Mouse (Mus musculus): ENCODE measurements around the gene Trim44.

Gene Trim44

DNA sequence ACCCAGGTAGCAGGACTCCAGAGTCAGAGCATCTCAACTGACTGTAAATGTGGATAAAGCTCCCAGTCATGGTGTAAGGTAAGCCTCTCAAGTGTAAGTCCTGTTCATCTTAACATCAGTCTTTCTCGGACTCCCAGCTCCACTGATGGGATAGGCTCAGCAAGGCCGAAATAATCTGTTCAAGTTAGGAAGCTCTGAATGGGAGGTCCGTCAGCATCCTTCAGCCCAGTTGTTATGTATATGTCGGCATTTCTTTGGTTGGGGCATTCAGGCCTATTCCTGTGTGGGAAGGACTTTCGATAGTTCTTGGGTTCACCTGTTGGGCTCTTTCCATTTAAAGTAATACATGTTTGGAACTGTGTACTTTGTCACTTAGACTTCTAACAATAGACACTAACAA, 3.6 kb downstream of the Trim44 start:
- DNase-seq = no peak

DNA sequence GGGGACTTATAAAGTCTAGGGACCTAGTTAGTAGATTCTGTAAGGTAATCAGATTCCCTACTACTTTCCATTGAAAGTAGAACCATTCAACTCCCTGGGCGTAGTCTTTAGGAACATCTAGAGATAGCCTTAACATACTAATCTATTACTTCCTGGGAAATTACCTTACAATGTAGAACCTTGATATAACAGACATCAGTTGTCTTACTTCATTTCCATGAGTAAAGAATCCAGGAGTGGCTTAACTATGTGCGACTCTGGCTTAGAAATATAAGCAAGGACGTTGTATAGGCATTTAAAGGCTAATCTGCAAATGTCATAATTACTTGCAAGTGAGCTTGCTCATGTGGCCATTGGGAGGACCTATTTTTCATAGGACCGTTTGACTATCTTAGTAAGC, 4.3 kb downstream of the Trim44 start:
- no peak for DNase-seq

DNA sequence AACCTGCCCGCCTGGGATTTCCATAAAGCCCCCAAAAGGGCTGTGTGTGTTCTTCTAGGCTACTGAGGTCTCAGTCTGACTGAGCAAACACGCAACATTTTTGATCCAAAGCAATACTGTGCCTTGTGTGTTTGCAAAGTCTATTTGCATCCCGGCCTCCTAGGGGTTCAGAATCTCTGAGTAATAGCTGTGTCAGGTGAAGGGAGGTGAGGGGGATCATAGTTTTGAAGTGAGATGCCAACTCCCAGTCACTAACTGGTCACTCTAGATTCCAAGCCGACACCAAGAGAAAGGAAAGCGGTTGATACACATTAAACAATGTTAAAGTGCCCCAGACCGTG, 6.3 kb downstream of the Trim44 start:
- no peak for DNase-seq

DNA sequence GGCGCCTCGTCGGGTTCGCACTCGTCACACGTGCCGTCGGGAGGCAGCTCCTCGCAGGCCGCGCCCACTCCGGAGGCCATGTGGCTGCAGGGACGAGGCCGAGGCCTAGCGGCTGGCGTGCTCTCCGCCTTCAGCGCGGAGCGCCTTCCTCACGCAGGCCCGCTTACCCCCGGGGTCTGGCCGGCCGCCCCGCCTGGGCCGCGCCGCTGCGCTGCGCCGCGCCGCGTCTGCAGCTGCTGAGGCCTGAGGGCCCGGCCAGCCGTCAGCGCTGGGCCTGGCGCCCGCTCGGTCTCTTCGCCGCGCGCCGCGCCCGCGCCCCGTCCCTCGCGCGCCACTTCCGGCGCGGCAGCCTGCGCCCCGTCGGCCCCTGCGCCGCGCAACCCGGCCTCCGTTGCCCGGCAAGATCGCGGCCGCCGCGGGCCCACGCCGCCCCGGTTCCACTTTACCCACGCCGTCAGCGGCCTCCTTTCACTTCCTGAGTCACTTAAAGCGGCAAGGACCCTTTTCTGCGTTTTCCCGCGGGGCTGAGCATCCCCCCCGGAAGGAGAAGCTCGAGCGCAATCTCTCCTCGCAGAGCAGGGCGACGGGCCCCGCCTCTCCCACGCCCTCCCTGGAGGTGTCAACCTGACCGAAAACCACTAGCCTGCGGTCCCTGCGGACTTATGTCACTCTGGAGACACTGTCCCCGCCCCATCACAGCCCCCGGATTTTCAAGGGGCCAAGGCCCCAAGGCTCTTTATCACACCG, 6.8 kb downstream of the Trim44 start:
- DNase-seq = peak; percentile 86 to 88

DNA sequence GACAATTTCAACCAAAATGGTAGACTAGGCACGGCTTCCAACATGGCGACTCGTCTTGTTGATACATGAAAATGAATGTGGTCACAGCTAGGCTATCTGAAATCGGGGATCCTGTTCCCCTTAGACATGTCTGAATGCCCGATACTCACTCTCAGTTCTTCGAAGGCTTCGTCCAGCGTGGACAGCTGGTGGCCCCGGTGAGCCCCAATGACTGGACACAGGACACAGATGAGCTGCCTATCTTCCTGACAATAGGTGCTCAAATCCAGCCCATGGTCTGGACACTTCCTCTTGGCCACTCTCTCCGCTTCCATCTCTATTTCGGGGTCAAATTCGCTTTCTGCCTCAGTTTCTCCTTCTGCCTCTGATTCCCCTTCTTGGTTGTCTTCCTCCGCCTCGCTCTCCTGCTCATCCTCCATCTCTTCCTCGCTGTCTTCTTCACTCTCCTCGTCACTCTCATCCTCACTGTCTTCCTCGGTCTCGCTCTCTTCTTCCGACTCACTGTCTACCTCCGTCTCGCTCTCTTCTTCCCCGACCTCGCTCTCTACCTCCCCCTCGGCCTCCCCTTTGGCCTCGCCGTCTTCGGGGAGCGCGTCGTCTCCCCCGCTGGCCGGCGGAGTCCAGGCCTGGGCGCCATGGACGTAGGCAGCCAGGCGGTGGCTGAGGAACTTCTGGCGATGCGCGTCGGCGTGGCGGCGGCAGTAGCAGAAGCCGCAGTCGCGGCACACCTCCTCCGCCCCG, 7.6 kb downstream of the Trim44 start:
- DNase-seq = no peak

DNA sequence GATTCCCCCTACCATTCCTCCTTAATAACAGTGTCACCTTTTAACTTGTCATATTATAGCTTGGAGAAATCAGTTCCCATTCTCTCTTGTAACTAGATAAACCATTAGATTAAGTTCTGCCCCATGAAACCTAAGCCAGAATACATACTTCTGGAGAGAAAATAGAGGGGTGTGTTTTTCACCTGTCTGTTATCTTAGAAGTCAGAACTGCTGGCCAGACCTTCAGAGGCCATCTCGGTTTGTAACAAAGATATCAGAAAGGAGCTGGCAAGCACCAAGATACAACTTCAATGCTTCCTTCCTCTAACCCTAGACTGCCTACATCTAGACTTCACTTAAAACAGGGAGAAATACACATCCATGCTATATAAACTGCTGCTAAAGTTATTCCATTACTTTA, 11.1 kb downstream of the Trim44 start:
- DNase-seq = no peak

DNA sequence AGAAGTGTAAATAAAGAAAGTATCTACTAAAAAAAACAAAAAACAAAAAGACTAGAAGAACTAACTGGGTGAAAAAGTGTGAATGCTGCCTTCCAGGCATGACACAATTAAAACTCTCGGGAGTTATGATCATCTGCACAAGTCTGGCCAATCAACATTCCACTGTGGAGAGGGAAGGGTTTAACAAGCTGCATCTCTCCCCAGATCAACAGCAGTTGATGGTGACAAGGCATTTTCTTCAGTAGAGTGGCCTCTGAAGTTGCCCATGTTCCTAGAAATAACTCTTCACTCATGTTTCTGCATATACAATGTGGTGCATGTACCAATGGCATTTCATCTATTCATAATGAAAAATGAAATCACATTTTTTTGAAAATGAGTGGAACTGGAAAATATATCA, 14.2 kb downstream of the Trim44 start:
- DNase-seq = no peak

DNA sequence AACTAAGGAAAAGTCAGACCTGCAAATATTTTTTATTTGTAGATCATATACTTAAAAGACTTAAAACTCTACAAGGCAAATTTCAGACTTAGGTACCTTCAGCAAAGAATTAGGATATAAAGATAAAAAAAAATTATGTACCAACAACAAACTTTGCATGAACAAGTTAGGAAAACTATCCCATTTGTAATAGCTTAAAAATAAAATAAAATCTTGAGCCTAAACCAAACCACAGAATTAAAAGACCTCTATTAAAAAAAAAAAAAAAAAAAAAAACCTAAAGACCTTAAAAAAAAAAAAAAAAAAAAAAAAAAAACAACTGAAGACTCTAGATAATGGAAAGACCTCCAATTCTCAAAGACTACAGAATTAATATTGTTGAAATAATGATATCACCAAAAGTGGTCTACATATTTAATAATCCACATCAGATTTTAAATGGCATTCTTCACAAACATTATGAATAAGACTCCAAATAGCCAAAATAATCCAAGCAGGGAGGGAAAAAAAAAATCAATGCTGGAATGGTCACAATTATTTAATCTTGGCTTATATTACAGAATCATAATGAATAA, 22.2 kb downstream of the Trim44 start:
- DNase-seq = no peak

DNA sequence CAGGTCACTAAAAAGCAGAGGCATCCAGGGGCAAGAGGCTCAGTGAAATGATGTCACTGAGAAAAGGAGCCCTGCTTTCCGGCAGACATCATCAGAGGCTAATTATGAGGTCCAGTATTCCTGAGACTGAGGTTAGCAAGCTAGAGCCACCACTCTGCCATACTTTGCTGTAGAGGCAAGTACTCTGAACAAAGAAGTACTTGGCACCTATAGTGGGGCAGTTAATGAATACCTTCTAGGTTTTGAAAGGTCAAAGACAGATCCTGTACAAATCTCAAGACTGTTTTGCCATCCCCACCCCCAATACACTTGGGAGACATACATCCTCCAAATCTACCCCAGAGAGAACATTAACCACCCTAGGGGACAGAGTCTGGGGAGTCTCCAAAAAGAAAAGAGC, 23.1 kb downstream of the Trim44 start:
- no peak for DNase-seq

DNA sequence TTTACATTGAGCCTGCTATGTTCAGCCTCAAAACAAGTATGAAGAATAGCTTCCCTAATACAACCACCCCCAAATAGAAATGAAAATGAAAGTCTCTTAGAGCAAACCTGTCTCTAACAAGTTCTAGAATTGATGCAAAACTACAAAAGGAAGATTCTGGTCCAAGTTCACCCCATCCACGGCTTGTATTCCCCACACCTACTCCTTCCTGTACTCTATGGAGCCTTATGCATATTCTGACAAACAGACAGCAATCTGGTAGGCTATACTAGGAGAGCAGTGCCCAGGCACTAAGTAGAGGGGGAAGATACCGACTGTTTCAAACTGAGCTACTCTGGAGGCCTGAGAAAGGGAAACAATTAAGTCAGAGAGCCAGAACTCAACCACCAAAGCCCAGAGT, 23.6 kb downstream of the Trim44 start:
- no peak for DNase-seq

DNA sequence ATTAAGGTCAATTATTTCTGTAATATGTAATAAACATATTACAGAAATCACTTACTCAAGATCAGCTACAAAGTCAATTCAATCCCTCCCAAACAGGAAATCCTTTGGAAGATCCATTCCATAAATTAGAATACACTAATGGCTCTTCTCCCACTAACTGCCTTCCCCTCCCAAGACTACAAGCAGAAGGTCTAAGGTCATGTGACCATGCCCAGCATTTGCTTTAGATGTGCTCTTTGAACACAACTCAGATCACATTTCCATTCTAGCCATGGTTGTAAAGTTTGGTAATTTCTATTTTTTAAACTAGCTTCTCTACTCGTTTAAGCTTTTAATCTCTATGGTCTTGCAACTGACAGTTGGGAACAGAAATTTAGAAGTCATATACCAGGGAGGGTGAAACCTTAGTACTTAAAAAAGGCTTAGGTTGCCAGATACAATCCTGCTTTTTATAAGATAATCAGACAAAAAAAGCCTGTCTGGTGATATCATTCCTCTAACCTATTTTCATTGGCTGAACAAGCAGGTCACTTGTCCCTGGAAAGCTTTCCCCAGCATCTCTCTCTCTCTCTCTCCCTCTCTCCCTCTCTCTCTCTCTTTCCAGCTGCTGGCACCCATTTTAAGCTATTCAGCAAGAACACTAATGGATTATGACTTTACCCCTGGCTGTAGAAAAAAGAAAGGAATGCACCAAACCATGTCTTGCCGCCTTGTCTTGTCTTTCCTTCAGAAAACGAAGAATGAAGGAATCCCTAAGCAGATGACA, 24.4 kb downstream of the Trim44 start:
- DNase-seq = no peak

DNA sequence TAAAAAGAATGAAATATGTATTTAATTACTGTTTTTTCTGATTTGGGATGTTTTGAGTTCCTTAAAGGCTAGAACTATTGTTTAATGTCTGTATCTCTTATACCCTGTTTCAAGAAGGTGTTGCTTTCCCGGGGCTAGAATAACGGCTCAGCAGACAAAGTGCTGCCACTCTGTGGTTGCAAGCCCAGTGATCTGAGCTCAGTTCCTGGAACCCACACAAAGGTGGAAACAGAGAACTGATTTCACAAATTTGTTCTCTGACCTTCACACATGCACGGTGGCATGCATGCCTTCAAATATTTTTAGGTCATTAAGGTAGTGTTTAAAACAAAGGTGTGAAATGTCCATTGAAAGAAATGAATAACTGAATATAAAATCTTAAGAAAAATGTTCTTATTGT, 25.1 kb downstream of the Trim44 start:
- no peak for DNase-seq

DNA sequence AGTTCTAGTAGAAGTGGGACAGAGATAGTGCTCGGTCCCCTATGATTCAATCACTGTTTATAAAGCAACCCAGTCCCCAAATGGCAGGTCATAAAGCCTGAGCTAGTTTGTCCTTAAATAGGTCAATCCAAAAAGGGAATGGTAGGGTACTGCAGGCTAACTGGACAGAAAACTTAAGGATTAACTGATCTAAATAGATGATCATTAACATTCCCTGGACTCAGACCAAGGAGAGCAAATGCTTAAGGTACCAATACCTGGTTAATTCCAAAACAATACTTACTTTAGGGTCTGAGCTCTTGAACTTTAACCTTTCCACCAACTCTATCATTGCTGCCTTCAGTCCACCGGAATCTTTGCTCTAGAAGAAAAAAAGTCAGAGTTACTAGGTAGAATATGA, 27.0 kb downstream of the Trim44 start:
- DNase-seq = no peak

DNA sequence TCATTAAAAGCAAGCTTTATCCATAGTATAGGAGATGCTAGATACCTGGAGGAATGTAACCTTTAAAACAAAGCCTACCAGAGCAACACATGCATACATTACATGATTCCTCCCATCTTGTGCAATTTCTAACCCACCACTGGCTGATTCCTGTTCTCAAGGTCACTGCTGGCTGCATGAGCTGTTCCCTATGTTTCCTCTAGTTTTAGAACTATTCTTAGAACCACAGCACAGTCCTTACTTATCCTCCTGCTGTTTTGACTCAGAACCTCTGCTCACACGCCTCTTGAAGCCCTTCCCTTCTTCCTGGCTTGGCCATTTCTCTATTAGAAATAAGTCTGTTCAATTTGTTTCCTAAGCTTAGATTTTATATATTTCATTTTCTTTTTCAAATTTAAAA, 28.7 kb downstream of the Trim44 start:
- no peak for DNase-seq

DNA sequence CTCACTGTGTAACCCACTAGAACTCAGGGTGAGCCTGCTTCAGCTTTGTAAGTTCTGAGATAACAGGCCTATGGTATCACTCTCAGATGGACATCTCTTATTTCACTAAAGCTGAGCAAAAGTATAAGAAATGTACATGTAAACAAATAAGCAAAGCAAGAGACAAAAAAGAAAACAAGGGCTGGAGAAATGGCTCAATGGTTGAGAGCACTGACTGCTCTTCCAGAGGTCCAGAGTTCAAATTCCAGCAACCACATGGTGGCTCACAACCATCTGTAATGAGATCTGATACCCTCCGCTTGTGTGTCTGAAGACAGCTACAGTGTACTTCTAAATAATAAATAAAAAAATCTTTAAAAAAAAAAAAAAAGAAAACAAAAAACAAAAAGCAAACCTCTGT, 29.2 kb downstream of the Trim44 start:
- no peak for DNase-seq

DNA sequence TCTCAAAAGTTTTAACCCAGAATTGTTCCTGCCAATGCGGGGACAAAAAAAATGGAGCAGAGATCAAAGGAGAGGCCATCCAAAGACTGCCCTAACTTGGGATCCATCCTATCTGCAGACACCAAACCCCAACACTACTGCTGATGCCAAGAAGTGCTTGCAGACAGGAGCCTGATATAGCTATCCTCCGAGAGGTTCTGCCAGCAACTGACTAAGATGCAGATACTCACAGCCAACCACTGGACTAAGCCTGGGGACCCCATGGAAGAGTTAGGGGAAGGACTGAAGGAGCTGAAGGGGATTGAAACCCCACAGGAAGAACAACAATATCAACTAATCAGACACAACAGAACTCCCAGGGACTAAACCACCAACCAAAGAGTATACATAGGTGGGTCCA, 30.3 kb downstream of the Trim44 start:
- no peak for DNase-seq

DNA sequence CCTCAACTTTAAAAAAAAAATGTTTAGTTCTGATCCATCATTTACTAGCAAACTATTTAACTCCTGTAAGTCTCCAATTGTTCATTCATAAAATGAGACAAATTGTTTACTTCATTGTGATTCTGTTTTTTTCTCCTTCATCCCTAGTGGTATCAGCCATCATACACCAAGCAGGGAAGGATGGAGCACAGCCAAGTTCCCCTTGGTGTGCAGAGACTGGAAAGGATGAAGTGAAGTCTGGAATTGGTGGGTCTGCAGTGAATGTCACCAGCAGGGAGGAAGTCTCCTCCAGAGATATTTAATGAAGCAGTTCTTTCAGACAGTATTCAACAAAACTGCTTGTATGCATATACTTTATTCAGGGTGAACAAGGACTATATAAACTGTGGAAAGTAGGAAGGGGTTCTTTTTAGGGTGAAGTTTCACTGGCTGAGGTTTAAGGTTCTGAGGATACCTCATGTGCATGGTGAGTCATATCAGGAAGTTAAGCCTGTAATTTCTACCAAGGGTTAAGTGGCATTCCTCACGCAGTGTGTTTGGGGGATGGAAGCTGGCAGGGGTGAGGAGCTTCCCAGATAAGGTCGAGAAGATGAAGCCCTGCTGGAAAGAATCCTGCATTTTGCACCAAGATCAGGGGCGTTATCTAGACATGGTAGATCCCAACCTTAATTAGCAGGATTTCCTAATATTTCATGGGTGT, 34.1 kb downstream of the Trim44 start:
- DNase-seq = peak; percentile 46 to 48

DNA sequence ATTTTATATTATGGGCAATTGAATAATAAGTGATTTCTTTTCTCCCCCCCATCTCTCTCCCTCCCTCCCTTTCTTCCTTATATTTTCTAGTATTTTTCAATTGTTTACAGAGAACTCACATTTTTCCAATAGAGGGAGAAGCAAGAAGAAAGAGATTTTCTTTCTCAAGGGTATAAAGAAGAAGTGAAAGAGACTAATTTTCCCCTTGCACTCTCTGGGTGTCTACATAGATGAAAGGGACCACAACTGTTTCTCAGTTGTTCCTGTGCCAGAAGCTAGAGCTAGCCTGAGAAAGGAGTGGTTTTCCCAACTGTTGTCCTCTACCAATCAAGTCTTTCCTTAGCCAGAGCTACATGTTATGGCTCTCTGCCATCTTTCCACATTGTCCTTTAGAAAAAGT, 34.9 kb downstream of the Trim44 start:
- DNase-seq = no peak

DNA sequence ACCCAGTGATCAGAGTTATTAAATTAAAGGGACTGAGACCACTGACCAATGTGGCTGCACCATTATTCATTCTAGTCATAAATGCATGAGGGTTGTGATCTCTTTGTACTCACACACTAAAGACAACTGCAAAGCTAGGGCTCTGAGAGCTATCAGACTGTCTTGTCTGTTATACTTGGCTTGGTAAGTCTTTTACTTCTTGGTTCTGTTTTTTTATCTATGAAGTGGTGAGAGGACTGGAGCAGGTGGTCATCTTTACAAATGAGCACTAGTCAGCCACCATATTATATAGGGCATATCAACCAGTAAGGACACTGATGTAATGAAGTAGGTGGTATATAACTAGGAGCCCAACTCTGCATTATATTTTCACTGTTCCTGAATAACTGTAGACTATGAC, 36.3 kb downstream of the Trim44 start:
- no peak for DNase-seq

DNA sequence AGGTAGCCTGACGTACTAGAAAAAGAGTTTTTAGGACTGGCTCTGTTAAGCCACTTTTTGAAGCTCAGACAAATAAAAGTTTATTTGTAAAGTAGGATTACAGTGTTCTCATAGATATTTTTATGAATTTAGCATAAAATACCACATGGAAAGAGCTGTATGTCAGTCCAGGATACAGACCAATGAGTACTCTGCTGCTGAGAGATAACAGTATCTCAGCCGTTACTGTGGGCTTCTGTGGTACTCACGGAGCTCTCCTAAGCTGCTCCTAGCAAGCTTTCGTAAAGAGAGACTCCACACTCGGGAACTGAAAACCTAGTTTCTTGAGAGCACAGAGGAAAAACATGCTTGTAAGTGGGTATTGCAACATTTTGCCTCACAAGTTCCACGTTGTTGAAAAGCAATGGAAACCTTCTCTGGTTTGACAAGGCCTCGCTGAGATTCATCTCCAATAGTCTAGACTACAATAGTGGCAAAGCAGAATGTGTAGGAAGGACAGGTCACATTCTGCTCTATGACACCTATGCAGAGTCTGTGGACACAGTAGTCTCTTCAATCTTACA, 41.6 kb downstream of the Trim44 start:
- no peak for DNase-seq

DNA sequence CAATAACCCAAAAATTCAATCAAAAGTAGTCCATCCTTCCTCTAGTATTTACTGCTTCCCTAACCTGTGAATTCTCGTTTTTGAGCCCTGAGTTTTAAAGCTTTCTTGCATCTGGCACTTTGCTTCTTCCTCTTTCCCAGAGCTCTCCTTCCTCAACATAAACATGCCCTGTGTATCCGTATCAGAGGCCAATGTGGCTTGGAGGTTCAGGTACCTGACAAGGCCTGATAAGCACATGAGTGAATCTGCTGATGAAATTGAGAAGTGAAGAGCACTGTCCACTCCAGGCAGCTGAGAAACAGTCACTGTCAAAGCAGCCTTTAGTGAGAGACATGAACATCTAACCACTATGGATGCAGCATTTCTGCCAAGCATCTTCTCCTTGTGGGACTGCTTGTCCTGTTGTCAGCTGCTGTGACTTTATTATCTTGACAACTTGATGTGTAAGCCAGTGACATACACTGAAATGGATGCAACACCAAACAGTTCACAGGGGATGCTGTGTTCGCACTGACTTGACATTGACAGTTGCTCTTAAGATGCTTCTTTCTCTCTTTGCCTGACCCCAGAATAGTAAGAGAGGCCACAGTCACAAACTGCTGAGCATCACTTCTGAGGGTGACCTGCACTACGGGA, 42.9 kb downstream of the Trim44 start:
- no peak for DNase-seq

DNA sequence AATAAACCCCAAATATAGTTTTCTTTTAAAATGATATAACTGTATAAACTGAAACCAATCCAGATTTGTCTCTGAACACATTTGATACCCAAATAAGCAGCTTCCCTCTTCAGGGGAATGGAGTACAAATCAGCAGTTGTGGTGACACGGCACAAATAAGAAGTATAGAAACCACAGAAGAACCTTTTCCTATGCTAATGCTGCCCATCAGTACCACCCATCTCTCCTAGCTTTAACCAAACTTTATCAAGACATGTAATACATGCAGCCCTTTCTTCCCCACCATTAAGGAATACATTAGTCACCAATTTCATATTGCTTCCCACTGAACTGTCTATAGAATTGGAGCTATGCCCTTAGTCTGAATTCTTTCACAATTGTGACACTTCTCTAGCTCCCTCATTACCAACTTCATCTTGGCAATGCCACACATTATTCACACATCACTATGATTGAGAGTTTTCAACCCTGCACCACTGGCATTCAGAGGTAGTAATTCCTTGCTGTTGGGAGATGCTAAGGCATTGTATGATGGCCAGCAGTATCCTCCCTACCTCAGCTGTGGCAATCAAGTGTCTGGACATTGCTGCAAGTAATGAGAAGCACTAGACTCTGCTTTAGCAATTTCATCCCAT, 44.6 kb downstream of the Trim44 start:
- DNase-seq = no peak
